Mouse (Mus musculus) lung, postnatal 0 days (tissue): ENCODE results near the gene Aldh3a1. TPM values are rescaled to one million over a fixed set of nuclear protein-coding genes. Genes with fewer than 3 reads are reported as not detected.

Source experiments
- ATAC-seq: fragments of 200-750 bp; cut with Nextera tagmentation; 2 replicates; pipeline ENCODE4 v1.8.0; 2017; ENCODE audit warnings: moderate library complexity
- DNase-seq: peaks from one replicate; pipeline ENCODE4 v3.0.0-alpha.2; 2016; ENCODE audit warnings: low spot score
- H3K27ac ChIP-seq: fragments of 300-500 bp; sonication (generic); 2 replicates; pipeline ENCODE4 v1.5.1; 2014; ENCODE audit warnings: antibody characterized with exemption, mild to moderate bottlenecking, low read length, mixed read lengths
- H3K27me3 ChIP-seq: fragments of 300-500 bp; sonication (generic); replicated peaks from 2 replicates; pipeline ENCODE4 v1.6.1; 2014; ENCODE audit warnings: low read length, mixed read lengths; ENCODE audit not compliant: insufficient read depth
- H3K36me3 ChIP-seq: fragments of 300-500 bp; sonication (generic); 2 replicates; pipeline ENCODE4 v1.6.1; 2014; ENCODE audit warnings: low read length, mixed read lengths; ENCODE audit not compliant: insufficient read depth
- H3K4me1 ChIP-seq: fragments of 300-500 bp; sonication (generic); 2 replicates; pipeline ENCODE4 v1.6.1; 2014; ENCODE audit warnings: antibody characterized with exemption, low read depth, low read length, mixed read lengths; ENCODE audit not compliant: insufficient read depth
- H3K4me2 ChIP-seq: fragments of 300-500 bp; sonication (generic); replicated peaks from 2 replicates; pipeline ENCODE4 v1.6.1; 2014; ENCODE audit warnings: low read depth, mild to moderate bottlenecking, low read length, moderate library complexity, mixed read lengths
- H3K4me3 ChIP-seq: fragments of 300-500 bp; sonication (generic); 2 replicates; pipeline ENCODE4 v1.5.1; 2014; ENCODE audit warnings: low read depth, low read length
- H3K9ac ChIP-seq: fragments of 300-500 bp; sonication (generic); replicated peaks from 2 replicates; pipeline ENCODE4 v1.6.1; 2014; ENCODE audit warnings: low read depth, mild to moderate bottlenecking
- H3K9me3 ChIP-seq: fragments of 300-500 bp; sonication (generic); 2 replicates; pipeline ENCODE4 v1.6.1; 2016; ENCODE audit warnings: low read length, mixed read lengths
- CTCF ChIP-seq: IDR thresholded peaks from 2 replicates; pipeline ENCODE4 v1.5.1; 2016; ENCODE audit warnings: antibody characterized with exemption, mild to moderate bottlenecking
- EP300 ChIP-seq: IDR thresholded peaks from 2 replicates; pipeline ENCODE4 v1.6.1; 2016; ENCODE audit warnings: antibody characterized with exemption, mild to moderate bottlenecking, control low read depth
- WGBS: fragments of 180-500 bp; shearing (Covaris S2); extraction: QIAGEN DNeasy Blood & Tissue Kit; methylation state at CpG from one replicate; pipeline ENCODE4 v1.1.7; 2014; 5-methylcytosine and 5-hydroxymethylcytosine counted together
- polyA plus RNA-seq: library from polyadenylated mRNA; unstranded; fragments of >200 nt; fragmentation: Nextera tagmentation; extraction: Ambion mirVana; gene quantifications from 2 replicates; pipeline ENCODE4 v1.2.1, GENCODE M21; 2015

The Aldh3a1 gene
- polyA plus RNA-seq, 1 experiment from 2014 or later = 7.8 TPM

GRCm38 (mm10) chr11:61225941-61226412 lies 18.6 kb downstream of the Aldh3a1 start:
- DNase-seq = peak; percentile 62
- ATAC-seq = peak; percentile 63
- Histone ChIP-seq H3K4me2 (no peak overlapping the region), H3K9ac (no peak overlapping the region), H3K4me3 (no peak overlapping the region), H3K27me3 (no peaks in the 10 kb centered on the region), H3K4me1 (peaks cover 15% of the 10 kb centered on the region; the same call in 1 of the 2 replicates), H3K36me3 (no peaks in the 10 kb centered on the region), H3K9me3 (no peaks in the 10 kb centered on the region), H3K27ac (peak overlapping the region; percentile 51)
- TF ChIP-seq CTCF (no peak), EP300 (no peak)
- 60% methylated on average over 6 of the region's 6 CpGs for WGBS

- 85% methylated on average over 8 of the region's 8 CpGs for WGBS
Measured at GRCm38 (mm10) chr11:61227816-61228215, 20.5 kb downstream of the Aldh3a1 start.

GRCm38 (mm10) chr11:61228406-61228805 lies 21.1 kb downstream of the Aldh3a1 start:
- peaks cover 15% of the 10 kb centered on the region; the same call in 1 of the 2 replicates for H3K4me1 ChIP-seq
- peak; percentile 58 for TF ChIP-seq CTCF
- TF ChIP-seq EP300 = no peak
- no peaks in the 10 kb centered on the region for H3K27me3 ChIP-seq
- H3K9me3 ChIP-seq = no peaks in the 10 kb centered on the region
- 52% methylated on average over 3 of the region's 3 CpGs for WGBS
- H3K9ac ChIP-seq = no peak overlapping the region
- H3K4me2 ChIP-seq = no peak overlapping the region
- ATAC-seq (peak; percentile 80), DNase-seq (peak; percentile 79)
- H3K36me3 ChIP-seq = no peaks in the 10 kb centered on the region
- H3K4me3 ChIP-seq = no peak overlapping the region
- no peak overlapping the region for H3K27ac ChIP-seq

More at GRCm38 (mm10) chr11:61227816-61228215, 20.5 kb downstream of the Aldh3a1 start:
- Histone ChIP-seq H3K9me3 (no peaks in the 10 kb centered on the region), H3K36me3 (no peaks in the 10 kb centered on the region), H3K4me1 (peaks cover 15% of the 10 kb centered on the region; the same call in 1 of the 2 replicates), H3K27ac (no peak overlapping the region), H3K4me2 (no peak overlapping the region), H3K4me3 (no peak overlapping the region), H3K9ac (no peak overlapping the region), H3K27me3 (no peaks in the 10 kb centered on the region)
- TF ChIP-seq EP300 (no peak), CTCF (no peak)
- ATAC-seq = no peak
- no peak for DNase-seq

GRCm38 (mm10) chr11:61231329-61231728 lies 24.0 kb downstream of the Aldh3a1 start:
- Histone ChIP-seq H3K9me3 (no peaks in the 10 kb centered on the region), H3K9ac (no peak overlapping the region), H3K36me3 (no peaks in the 10 kb centered on the region), H3K27me3 (no peaks in the 10 kb centered on the region), H3K4me2 (no peak overlapping the region), H3K27ac (no peak overlapping the region), H3K4me1 (peaks cover 4% of the 10 kb centered on the region; the same call in 1 of the 2 replicates), H3K4me3 (no peak overlapping the region)
- 2% methylated on average over 9 of the region's 9 CpGs for WGBS
- DNase-seq (peak; percentile 87), ATAC-seq (peak; percentile 62)
- no peak for TF ChIP-seq EP300
- TF ChIP-seq CTCF = peak; percentile 86

GRCm38 (mm10) chr11:61234174-61234573 lies 26.8 kb downstream of the Aldh3a1 start:
- Histone ChIP-seq H3K4me3 (no peak overlapping the region), H3K27me3 (no peaks in the 10 kb centered on the region), H3K4me1 (no peaks in the 10 kb centered on the region), H3K4me2 (no peak overlapping the region), H3K9ac (no peak overlapping the region), H3K9me3 (no peaks in the 10 kb centered on the region), H3K36me3 (no peaks in the 10 kb centered on the region), H3K27ac (no peak overlapping the region)
- ATAC-seq = no peak
- no peak for DNase-seq
- no peak for TF ChIP-seq CTCF
- TF ChIP-seq EP300 = no peak
- WGBS = 15% methylated on average over 5 of the region's 5 CpGs

GRCm38 (mm10) chr11:61236015-61236414 lies 28.7 kb downstream of the Aldh3a1 start:
- 76% methylated on average over 3 of the region's 3 CpGs for WGBS
- no peak for ATAC-seq

More at GRCm38 (mm10) chr11:61236015-61236414, 28.7 kb downstream of the Aldh3a1 start:
- H3K9me3 ChIP-seq = no peaks in the 10 kb centered on the region
- no peak overlapping the region for H3K27ac ChIP-seq
- no peaks in the 10 kb centered on the region for H3K27me3 ChIP-seq
- DNase-seq = no peak
- no peak overlapping the region for H3K4me3 ChIP-seq
- H3K36me3 ChIP-seq = no peaks in the 10 kb centered on the region
- TF ChIP-seq EP300 = no peak
- TF ChIP-seq CTCF = no peak
- no peak overlapping the region for H3K4me2 ChIP-seq
- H3K4me1 ChIP-seq = no peaks in the 10 kb centered on the region
- H3K9ac ChIP-seq = no peak overlapping the region
